In the genomic region with DNA sequence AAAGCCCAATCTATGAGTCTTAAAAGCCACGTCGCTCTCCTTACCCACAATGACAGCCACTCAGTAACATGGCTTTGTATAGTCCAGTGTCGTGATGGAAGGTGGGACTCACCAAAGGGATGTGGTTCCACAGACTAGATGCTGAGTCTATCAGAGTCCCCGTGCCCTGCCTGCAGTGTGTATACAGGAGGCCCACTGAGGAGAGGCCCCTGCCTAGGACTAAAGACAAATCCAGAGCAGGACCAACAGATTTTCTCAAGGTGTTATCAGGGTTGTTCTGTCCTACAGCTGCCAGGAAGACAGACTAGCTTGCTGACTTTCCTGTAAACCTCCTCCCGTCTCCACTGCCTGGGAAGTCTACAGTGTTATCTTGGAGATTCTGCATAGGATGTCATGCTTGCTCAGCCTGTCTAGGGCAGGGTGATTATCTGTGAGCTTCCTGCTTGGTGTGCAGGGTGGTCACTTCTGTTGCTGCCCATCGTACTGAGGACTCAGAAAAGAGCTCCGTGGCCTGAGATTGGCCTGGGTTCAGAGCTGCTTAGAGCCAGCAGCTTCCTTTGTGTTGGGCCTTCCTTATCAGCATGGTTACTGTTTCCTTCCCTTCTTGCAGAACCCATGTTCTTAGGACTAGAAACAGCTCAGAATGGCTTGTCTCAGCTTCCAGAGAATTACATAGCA, we compare ENCODE assay signal across 20 mouse cellular contexts.
DNase-seq lines count a peak whose midpoint lies in the region; ATAC-seq and TF ChIP-seq lines count a peak whose summit lies in the region.
"Had no signal": no experiment of that assay in that cellular context is flagged by ENCODE, and none has a peak within 500 bp of the region (broad histone marks: within the 10 kb centered on the region; RNA-seq: fewer than 3 reads in every experiment).

No protein-coding gene starts in this region.

- DNase-seq in heart, adult 18-20 months, result no peak
- peak; percentile 18 for DNase-seq in liver, adult 2 months (ENCODE audit: extremely low read depth, low read depth, low spot score)
- no peak for DNase-seq in liver
- DNase-seq in limb, embryonic 10.5 days (ENCODE audit: low spot score), result no peak
- DNase-seq in cerebellum, postnatal 14 days, result no peak
- DNase-seq: cerebellum, adult 9-11 months; embryo, embryonic 11 days; gastrocnemius, postnatal 36 days; kidney, adult 11 months; kidney, postnatal 25 days; thymus, postnatal 14 days had no signal

- no peaks in the 10 kb centered on the region for H3K9me3 ChIP-seq in heart, embryonic 13.5 days
- H3K9me3 ChIP-seq in limb, embryonic 10.5 days (replicated peaks), result no peaks in the 10 kb centered on the region
- H3K9me3 ChIP-seq: forebrain, embryonic 12.5 days; limb, embryonic 13.5 days; midbrain, embryonic 12.5 days; neural tube, embryonic 13.5 days had no signal

- peaks cover 50% of the 10 kb centered on the region for H3K4me1 ChIP-seq in heart, embryonic 13.5 days
- peaks cover 3% of the 10 kb centered on the region; the same call in 1 of the 2 replicates for H3K4me1 ChIP-seq in liver, adult 2 months (ENCODE audit: control insufficient read depth, insufficient read depth, low read length)
- H3K4me1 ChIP-seq in limb, embryonic 10.5 days, result peaks cover 6% of the 10 kb centered on the region; the same call in 1 of the 2 replicates

- no peak overlapping the region for H3K4me2 ChIP-seq in heart, embryonic 13.5 days
- H3K4me2 ChIP-seq: forebrain, embryonic 12.5 days; limb, embryonic 13.5 days; midbrain, embryonic 12.5 days; neural tube, embryonic 13.5 days had no signal

- H3K36me3 ChIP-seq in heart, embryonic 13.5 days, result peaks cover 7% of the 10 kb centered on the region
- H3K36me3 ChIP-seq in liver, adult 2 months (ENCODE audit: control insufficient read depth, insufficient read depth, low read length), result no peaks in the 10 kb centered on the region; the same call in 1 of the 2 replicates
- no peaks in the 10 kb centered on the region; the same call in 1 of the 2 replicates for H3K36me3 ChIP-seq in limb, embryonic 10.5 days

- H3K27ac ChIP-seq in heart, embryonic 13.5 days (replicated peaks), result peak overlapping the region; percentile 41
- H3K27ac ChIP-seq in liver, adult 2 months (replicated peaks; ENCODE audit: insufficient read depth, low read depth, low read length), result peak overlapping the region; percentile 50
- H3K27ac ChIP-seq in limb, embryonic 10.5 days, result no peak overlapping the region
- H3K27ac ChIP-seq: forebrain, embryonic 12.5 days; limb, embryonic 13.5 days; midbrain, embryonic 12.5 days; neural tube, embryonic 13.5 days; stomach, postnatal 0 days had no signal

- no peaks in the 10 kb centered on the region for H3K27me3 ChIP-seq in heart, embryonic 13.5 days (replicated peaks)
- H3K27me3 ChIP-seq in liver, adult 2 months (ENCODE audit: control insufficient read depth, insufficient read depth, low read length), result no peaks in the 10 kb centered on the region
- H3K27me3 ChIP-seq in limb, embryonic 10.5 days (ENCODE audit: low read depth, poor library complexity, severe bottlenecking), result no peaks in the 10 kb centered on the region
- H3K27me3 ChIP-seq: forebrain, embryonic 12.5 days; limb, embryonic 13.5 days; midbrain, embryonic 12.5 days; neural tube, embryonic 13.5 days had no signal

- WGBS in heart, embryonic 13.5 days, result 46% methylated on average over 7 of the region's 7 CpGs
- WGBS in liver, adult 2 months, result 83% methylated on average over 7 of the region's 7 CpGs
- 81% methylated on average over 7 of the region's 7 CpGs for WGBS in limb, embryonic 10.5 days

- TF ChIP-seq POLR2A in liver, adult 2 months (IDR thresholded peaks at IDR 0.05; ENCODE audit: extremely low read depth, insufficient read depth, low read length), result no peak

- no peak overlapping the region for H3K9ac ChIP-seq in heart, embryonic 13.5 days
- H3K9ac ChIP-seq in liver, adult 2 months (ENCODE audit: low read depth, low read length), result no peak overlapping the region
- H3K9ac ChIP-seq: forebrain, embryonic 12.5 days; limb, embryonic 13.5 days; midbrain, embryonic 12.5 days; neural tube, embryonic 13.5 days had no signal

- TF ChIP-seq CTCF in liver, adult 2 months (IDR thresholded peaks at IDR 0.05; ENCODE audit: low read depth, low read length), result no peak

- ATAC-seq in heart, embryonic 13.5 days (ENCODE audit: extremely low read depth, insufficient number of reproducible peaks, low FRiP score, low TSS enrichment), result 0 out of 2 replicates have a peak, but pooled peaks have one; percentile 28
- peak; percentile 62 to 77 for ATAC-seq in hematopoietic stem cell, adult 5-6 weeks (replicated peaks in 1 of 2; ENCODE audit: insufficient read depth in 1 of 2, low FRiP score in 2 of 2, low TSS enrichment in 1 of 2, low read depth in 1 of 2, poor library complexity in 2 of 2, severe bottlenecking in 2 of 2)
- 0 out of 2 replicates have a peak, but pooled peaks have one; percentile 9 for ATAC-seq in megakaryocyte progenitor cell, adult 5-6 weeks (replicated peaks; ENCODE audit: poor library complexity)
- ATAC-seq: lung, postnatal 0 days had no signal

- no peaks in the 10 kb centered on the region for H3K79me2 ChIP-seq in liver, adult 2 months (ENCODE audit: control insufficient read depth, insufficient read depth, low read length)

- H3K4me3 ChIP-seq in heart, embryonic 13.5 days, result no peak overlapping the region
- H3K4me3 ChIP-seq in liver, adult 2 months (ENCODE audit: insufficient read depth, low read depth, low read length), result no peak overlapping the region
- no peak overlapping the region for H3K4me3 ChIP-seq in limb, embryonic 10.5 days
- H3K4me3 ChIP-seq: forebrain, embryonic 12.5 days; limb, embryonic 13.5 days; midbrain, embryonic 12.5 days; neural tube, embryonic 13.5 days had no signal

Comparison
In these comparisons a context has a peak if more than half of its experiments do, and no peak if none do; other contexts are left out.
1. ATAC-seq: peak in every context shown above with its lines; median percentile 70 in hematopoietic stem cell, adult 5-6 weeks; 28 in heart, embryonic 13.5 days; 9 in megakaryocyte progenitor cell, adult 5-6 weeks.